Mouse (Mus musculus) small intestine, adult 2 months (tissue): ENCODE measurements around the gene Inpp5e.

Experiments used
- CTCF ChIP-seq: fragments of 200-500 bp; IDR thresholded peaks from 2 replicates; pipeline ENCODE4 v1.5.1; 2012; ENCODE audit warnings: low read depth, mild to moderate bottlenecking, control low read depth, inconsistent platforms, low read length, moderate library complexity, mixed read lengths; ENCODE audit not compliant: insufficient replicate concordance, insufficient read length; ENCODE audit errors: extremely low read depth
- POLR2A ChIP-seq: fragments of 200-500 bp; IDR thresholded peaks from 2 replicates; pipeline ENCODE4 v1.6.1; 2012; ENCODE audit warnings: low read depth, mild to moderate bottlenecking, control low read depth, inconsistent platforms, low read length, moderate library complexity

GRCm38 (mm10) chr2:26439671-26440070 lies 30.7 kb upstream of the Inpp5e start:
- TF ChIP-seq POLR2A (no peak), CTCF (no peak)
